Mouse (Mus musculus) G1E (cell line): ENCODE results near the gene Bclaf3. TPM values are rescaled to one million over a fixed set of nuclear protein-coding genes. Genes with fewer than 3 reads are reported as not detected.
A peak's percentile ranks its signal among the peaks of the same experiment; 100 is the strongest.
"Not testable (repeated sequence)": the region's sequence is repeated elsewhere in the genome, so short reads cannot be mapped to it uniquely, and the experiment has no call there.

ENCODE experiments used
- ATAC-seq: 2 replicates; pipeline ENCODE4 v1.8.0; 2016; ENCODE audit warnings: mild to moderate bottlenecking; ENCODE audit not compliant: insufficient number of reproducible peaks, poor library complexity, low FRiP score, severe bottlenecking; ENCODE audit errors: extremely low read depth
- DNase-seq: peaks from one replicate; pipeline ENCODE4 v3.0.0; 2012; ENCODE audit warnings: low spot score
- H3K27me3 ChIP-seq: 2 replicates; pipeline ENCODE4 v1.6.1; 2012; ENCODE audit warnings: mild to moderate bottlenecking, low read length, inconsistent platforms; ENCODE audit not compliant: insufficient read depth
- H3K36me3 ChIP-seq: replicated peaks from 2 replicates; pipeline ENCODE3; 2012; ENCODE audit warnings: mild to moderate bottlenecking, inconsistent platforms
- H3K4me1 ChIP-seq: 2 replicates; pipeline ENCODE4 v1.6.1; 2012; ENCODE audit warnings: low read depth, low read length, inconsistent platforms, mixed read lengths; ENCODE audit not compliant: insufficient read depth
- H3K4me3 ChIP-seq: 2 replicates; pipeline ENCODE4 v1.5.1; 2012; ENCODE audit warnings: low read depth, mild to moderate bottlenecking, inconsistent platforms, low read length, moderate library complexity, mixed read lengths
- H3K9me3 ChIP-seq: replicated peaks from 2 replicates; pipeline ENCODE4 v1.6.1; 2012; ENCODE audit warnings: inconsistent platforms
- CTCF ChIP-seq: IDR thresholded peaks from 2 replicates; pipeline ENCODE4 v1.5.1; 2012; ENCODE audit warnings: low read depth, low read length, inconsistent platforms, mixed read lengths
- GATA1 ChIP-seq: IDR thresholded peaks from 2 replicates; pipeline ENCODE4 v1.6.1; 2012; ENCODE audit warnings: borderline replicate concordance, low read length, inconsistent platforms, mixed read lengths
- GATA2 ChIP-seq: IDR thresholded peaks from 2 replicates; pipeline ENCODE4 v1.6.1; 2012; ENCODE audit warnings: low read depth, low read length, inconsistent platforms, borderline replicate concordance
- POLR2AphosphoS5 ChIP-seq: IDR thresholded peaks from 2 replicates; pipeline ENCODE4 v1.6.1; 2012; ENCODE audit warnings: low read depth, low read length, inconsistent platforms; ENCODE audit not compliant: insufficient replicate concordance
- TAL1 ChIP-seq: conservative IDR thresholded peaks from 2 replicates; pipeline ENCODE4 v1.6.1; 2012; ENCODE audit warnings: low read depth, low read length, inconsistent platforms, mixed read lengths
- polyA plus RNA-seq: library from polyadenylated mRNA; stranded (reverse); fragments of >175 nt; gene quantifications from 2 replicates; pipeline ENCODE4 v1.2.3, GENCODE M21; 2012
- total RNA-seq, 2 experiments: library from RNA; stranded (forward) in 1 of 2; stranded (reverse) in 1 of 2; fragments of 200-1000 nt in 1 of 2; fragments of >200 nt in 1 of 2; fragmentation: Nextera tagmentation in 1 of 2; gene quantifications; 2 replicates each; pipeline ENCODE4 v1.2.3; 2014 to 2017

The Bclaf3 gene
- total and polyA plus RNA-seq, 3 experiments = 2.9 to 73.5 (median 52.0) TPM

DNA sequence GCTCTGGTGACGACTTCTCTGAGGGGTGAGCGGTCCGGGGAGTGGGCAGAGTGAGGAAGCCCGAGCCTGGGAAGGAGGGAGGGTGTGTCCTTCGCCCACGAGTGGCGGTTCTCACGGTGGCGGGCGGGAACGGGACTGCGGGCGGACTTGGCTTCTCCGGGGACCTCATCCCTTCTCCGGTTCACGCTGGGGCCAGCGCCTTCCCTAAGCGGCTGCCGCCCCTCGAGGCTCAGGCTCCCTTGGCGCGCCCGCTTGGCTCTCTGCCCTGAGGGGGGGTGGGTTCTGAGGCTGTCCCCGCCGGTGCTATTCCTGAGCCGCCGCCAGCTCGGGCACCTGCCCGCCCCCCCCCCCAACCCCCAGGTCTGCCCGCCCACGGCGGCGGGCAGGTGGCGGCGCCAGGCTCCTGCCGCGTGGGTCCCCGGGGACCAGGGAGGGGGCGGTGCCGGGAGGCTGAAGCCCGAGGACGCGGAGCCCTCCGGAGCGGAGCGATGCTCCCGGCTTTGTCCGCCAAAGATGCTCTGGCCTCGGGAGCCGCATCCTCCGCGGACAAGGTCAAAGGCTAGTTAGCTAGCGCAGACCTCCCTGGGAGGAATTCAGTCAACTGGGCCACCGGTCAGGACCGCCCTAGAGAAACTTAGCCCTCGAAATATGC lies 6.4 kb downstream of the Bclaf3 start:
- Histone ChIP-seq H3K4me1 (0 out of 2 replicates have a peak, but pooled peaks cover 2% of the 10 kb centered on the region), H3K36me3 (peaks cover 4% of the 10 kb centered on the region), H3K27me3 (no peaks in the 10 kb centered on the region), H3K4me3 (peak overlapping the region; percentile 82), H3K9me3 (no peaks in the 10 kb centered on the region)
- no peak for ATAC-seq
- TF ChIP-seq GATA2 (no peak), CTCF (no peak), GATA1 (no peak), POLR2AphosphoS5 (no peak), TAL1 (no peak)
- peak; percentile 19 for DNase-seq

DNA sequence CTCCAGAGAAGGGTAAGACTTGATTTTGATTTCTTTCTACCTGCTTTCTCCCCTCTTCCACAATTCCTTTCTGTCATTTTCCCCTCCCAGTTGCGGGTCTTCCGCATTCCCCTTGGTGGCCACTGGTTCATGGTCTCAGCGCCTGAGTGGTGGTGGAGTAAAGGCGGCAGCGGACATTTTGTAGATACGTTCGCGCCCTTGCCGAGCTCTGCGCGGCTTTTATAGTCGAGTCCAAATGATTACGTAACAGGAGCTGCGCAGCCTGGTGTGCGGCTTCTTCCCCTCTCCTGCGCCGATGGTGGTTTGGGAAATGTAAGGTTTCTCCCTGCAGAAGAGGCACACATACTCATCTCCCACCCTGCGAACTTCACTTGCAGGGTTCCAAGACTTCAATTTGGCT lies 15.4 kb downstream of the Bclaf3 start:
- Histone ChIP-seq H3K36me3 (peaks cover 17% of the 10 kb centered on the region), H3K9me3 (no peaks in the 10 kb centered on the region), H3K4me1 (peaks cover 6% of the 10 kb centered on the region), H3K4me3 (no peak overlapping the region), H3K27me3 (no peaks in the 10 kb centered on the region)
- ATAC-seq (no peak), DNase-seq (no peak)
- no peak for TF ChIP-seq CTCF
- no peak for TF ChIP-seq TAL1
- no peak for TF ChIP-seq GATA1
- TF ChIP-seq GATA2 = no peak
- no peak for TF ChIP-seq POLR2AphosphoS5

DNA sequence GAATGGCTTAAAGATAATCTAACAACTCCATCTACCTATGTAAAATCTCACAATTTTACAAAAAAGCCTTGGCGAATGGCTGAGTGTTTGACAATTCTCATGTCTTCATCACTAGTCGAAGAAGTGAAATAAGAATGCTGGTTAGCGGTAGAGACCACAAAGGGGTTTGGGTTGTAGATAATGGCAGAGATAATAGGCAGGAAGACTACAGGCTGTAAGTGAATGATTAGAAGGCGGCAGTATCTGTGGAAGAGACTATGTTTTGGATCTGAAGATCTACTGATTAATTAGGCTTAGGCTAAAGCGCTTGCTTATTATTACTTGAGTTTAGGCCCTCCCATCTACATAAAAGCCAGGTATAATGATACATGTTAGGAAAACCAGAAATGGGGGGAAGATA lies 20.6 kb downstream of the Bclaf3 start:
- TF ChIP-seq POLR2AphosphoS5 (no peak), CTCF (no peak), GATA1 (no peak), TAL1 (no peak), GATA2 (no peak)
- Histone ChIP-seq H3K9me3 (no peaks in the 10 kb centered on the region), H3K27me3 (no peaks in the 10 kb centered on the region), H3K36me3 (peaks cover 14% of the 10 kb centered on the region), H3K4me1 (peaks cover 13% of the 10 kb centered on the region), H3K4me3 (no peak overlapping the region)
- ATAC-seq (peak; percentile 54), DNase-seq (no peak)

DNA sequence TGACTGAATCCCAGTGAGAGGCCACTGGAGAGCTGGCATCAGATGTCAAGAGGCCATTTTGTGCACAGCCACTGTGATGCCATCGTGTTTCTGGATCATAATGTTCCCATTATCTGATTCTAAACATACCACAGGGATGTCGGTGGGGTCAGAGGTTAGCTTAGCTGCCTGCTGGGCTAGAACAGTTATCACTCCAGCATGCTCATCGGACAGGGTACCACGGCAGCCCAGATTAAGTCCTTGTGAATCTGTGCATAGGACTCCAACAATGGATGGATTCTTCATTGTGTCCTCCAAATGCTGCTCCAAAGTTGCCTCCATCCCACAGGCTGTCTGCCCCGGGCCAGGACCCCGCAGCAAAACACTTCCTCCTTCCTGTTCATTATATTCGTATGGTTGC lies 58.2 kb downstream of the Bclaf3 start:
- peaks cover 13% of the 10 kb centered on the region for H3K36me3 ChIP-seq
- not testable (repeated sequence) for H3K9me3 ChIP-seq, ATAC-seq, H3K4me1 ChIP-seq, H3K4me3 ChIP-seq, H3K27me3 ChIP-seq, DNase-seq

DNA sequence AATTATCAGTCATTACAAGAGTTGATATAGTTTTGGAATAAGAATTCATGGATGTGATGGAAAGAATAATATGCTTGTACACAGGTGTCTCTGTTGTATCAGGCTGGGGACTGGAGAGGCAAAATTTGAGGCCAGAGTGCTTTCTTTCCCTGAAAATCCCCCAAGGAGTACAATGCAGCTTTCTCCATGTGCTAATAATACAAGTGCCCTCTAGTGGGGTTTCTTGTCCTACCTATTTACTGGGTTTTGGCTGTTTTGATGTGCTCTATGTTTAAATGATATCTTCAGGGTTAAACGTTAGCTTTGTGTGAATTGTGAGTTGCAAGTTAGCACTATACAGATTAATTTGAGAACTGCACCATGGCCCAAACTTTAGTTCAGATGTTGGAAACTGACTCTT lies 65.1 kb downstream of the Bclaf3 start:
- no peaks in the 10 kb centered on the region for H3K27me3 ChIP-seq
- no peak for ATAC-seq
- H3K4me3 ChIP-seq = no peak overlapping the region
- no peaks in the 10 kb centered on the region for H3K4me1 ChIP-seq
- TF ChIP-seq GATA2 (no peak), CTCF (no peak), POLR2AphosphoS5 (no peak), TAL1 (no peak), GATA1 (no peak)
- no peak for DNase-seq
- no peaks in the 10 kb centered on the region for H3K9me3 ChIP-seq
- H3K36me3 ChIP-seq = peaks cover 14% of the 10 kb centered on the region

DNA sequence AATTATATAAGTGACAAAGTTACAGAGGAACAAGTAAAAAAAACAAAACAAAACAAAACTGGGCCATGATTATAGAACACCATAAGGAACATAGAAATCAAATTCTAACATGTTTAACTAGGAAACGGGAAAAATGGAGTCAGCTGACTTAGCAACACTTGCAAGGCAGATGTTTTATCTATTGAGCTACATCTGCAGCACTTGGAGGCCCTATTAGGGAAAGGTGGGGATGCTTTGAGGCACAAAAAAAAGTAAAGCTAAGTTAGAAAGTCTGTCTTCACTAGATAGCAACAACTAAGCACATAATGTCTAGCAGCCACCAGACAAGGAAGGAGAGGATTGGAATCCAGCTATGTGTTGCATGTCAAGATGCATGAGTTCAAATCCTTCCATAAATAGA lies 71.0 kb downstream of the Bclaf3 start:
- H3K4me1 ChIP-seq = peaks cover 5% of the 10 kb centered on the region; the same call in 1 of the 2 replicates
- H3K9me3 ChIP-seq = no peaks in the 10 kb centered on the region
- H3K27me3 ChIP-seq = no peaks in the 10 kb centered on the region
- peaks cover 6% of the 10 kb centered on the region for H3K36me3 ChIP-seq
- no peak overlapping the region for H3K4me3 ChIP-seq
- TF ChIP-seq POLR2AphosphoS5 (no peak), GATA2 (no peak), CTCF (no peak)
- ATAC-seq (peak; percentile 34; the same call in 1 of the 2 replicates), DNase-seq (no peak)
